Mouse (Mus musculus): ENCODE results near the gene Nrarp. TPM values are rescaled to one million over a fixed set of nuclear protein-coding genes. Genes with fewer than 3 reads are reported as not detected.
A peak's percentile ranks its signal among the peaks of the same experiment; 100 is the strongest.

Nrarp gene
- total RNA-seq, 2 experiments from 2014 or later: 5.9 to 6.7 TPM

- intact Hi-C loops (cut with DNase I): no loop called here
- DNase-seq: no peak
Observed at GRCm38 (mm10) chr2:25172629-25173028, 7.9 kb upstream of the Nrarp start.

- intact Hi-C loops (cut with DNase I): no loop called here
- no peak for DNase-seq
Observed at GRCm38 (mm10) chr2:25173821-25174220, 6.7 kb upstream of the Nrarp start.

- intact Hi-C loops (cut with DNase I): no loop called here
- DNase-seq: no peak
Observed at GRCm38 (mm10) chr2:25174866-25175689, 5.5 kb upstream of the Nrarp start.

- no peak for DNase-seq
- intact Hi-C loops (cut with DNase I): no loop called here
Observed at GRCm38 (mm10) chr2:25175690-25176078, 4.9 kb upstream of the Nrarp start.

GRCm38 (mm10) chr2:25176573-25176972, 4.0 kb upstream of the Nrarp start:
- intact Hi-C loops (cut with DNase I): no loop called here

GRCm38 (mm10) chr2:25177076-25177475, 3.5 kb upstream of the Nrarp start:
- DNase-seq: no peak
- intact Hi-C loops (cut with DNase I): no loop called here

More at GRCm38 (mm10) chr2:25176573-25176972, 4.0 kb upstream of the Nrarp start:
- DNase-seq: no peak

GRCm38 (mm10) chr2:25177685-25178084, 2.9 kb upstream of the Nrarp start:
- DNase-seq: no peak
- intact Hi-C loops (cut with DNase I): no loop called here

GRCm38 (mm10) chr2:25178285-25178972, 2.1 kb upstream of the Nrarp start:
- intact Hi-C loops (cut with DNase I): no loop called here
- no peak for DNase-seq

GRCm38 (mm10) chr2:25179566-25180217, 866 bp upstream of the Nrarp start:
- DNase-seq: no peak
- intact Hi-C loops (cut with DNase I): no loop called here

- intact Hi-C loops (cut with DNase I): no loop called here
- DNase-seq: no peak
Observed at GRCm38 (mm10) chr2:25180973-25181890, 674 bp downstream of the Nrarp start.

GRCm38 (mm10) chr2:25181891-25182397, 1.4 kb downstream of the Nrarp start:
- no peak for DNase-seq
- intact Hi-C loops (cut with DNase I): no loop called here

GRCm38 (mm10) chr2:25182664-25183063, 2.1 kb downstream of the Nrarp start:
- intact Hi-C loops (cut with DNase I): no loop called here
- DNase-seq: no peak

- intact Hi-C loops (cut with DNase I): no loop called here
- DNase-seq: no peak
Observed at GRCm38 (mm10) chr2:25183336-25183735, 2.8 kb downstream of the Nrarp start.

- intact Hi-C loops (cut with DNase I): no loop called here
Observed at GRCm38 (mm10) chr2:25184496-25184895, 3.9 kb downstream of the Nrarp start.

GRCm38 (mm10) chr2:25185625-25186574, 5.3 kb downstream of the Nrarp start:
- intact Hi-C loops (cut with DNase I): loop anchor here (2.0 kb wide), 1 partner anchor 57 kb away; no protein-coding TSS in a partner anchor
- no peak for DNase-seq

More at GRCm38 (mm10) chr2:25184496-25184895, 3.9 kb downstream of the Nrarp start:
- no peak for DNase-seq

GRCm38 (mm10) chr2:25186575-25186930, 6.0 kb downstream of the Nrarp start:
- intact Hi-C loops (cut with DNase I): loop anchor here (2.0 kb wide), 1 partner anchor 58 kb away; no protein-coding TSS in a partner anchor
- DNase-seq: no peak

- intact Hi-C loops (cut with DNase I): loop anchor here (2.0 kb wide), 1 partner anchor 59 kb away; no protein-coding TSS in a partner anchor
- DNase-seq: no peak
Observed at GRCm38 (mm10) chr2:25187841-25188240, 7.3 kb downstream of the Nrarp start.

- DNase-seq: peak; percentile 79 to 84
- intact Hi-C loops (cut with DNase I): loop anchor here (1.0 to 5.0 kb wide), 2 partner anchors 35 to 79 kb away; partner anchors contain the start of genes Anapc2 and Ssna1
Observed at GRCm38 (mm10) chr2:25193330-25193770, 12.8 kb downstream of the Nrarp start.
